Mouse (Mus musculus) testis, postnatal 14 days (tissue): ENCODE results near the gene Dip2b.
A peak's percentile ranks its signal among the peaks of the same experiment; 100 is the strongest.

Experiments
- DNase-seq: peaks from one replicate; pipeline ENCODE4 v3.0.0; 2021; ENCODE audit warnings: low spot score

Dip2b gene

GRCm38 (mm10) chr15:100038470-100038971 is at the start of gene Dip2b:
Gene Dip2b, plus strand, starts transcription at chr15:100038664.
- peak; percentile 94 for DNase-seq

- DNase-seq = no peak
These were observed 45.4 kb upstream of the Dip2b start for GRCm38 (mm10) chr15:99993100-99993499.

- DNase-seq = no peak
These were observed 41.2 kb upstream of the Dip2b start for GRCm38 (mm10) chr15:99997114-99997804.

- no peak for DNase-seq
These were observed 39.1 kb upstream of the Dip2b start for GRCm38 (mm10) chr15:99999390-99999789.

- DNase-seq = no peak
These were observed 33.7 kb upstream of the Dip2b start for GRCm38 (mm10) chr15:100004677-100005273.

GRCm38 (mm10) chr15:100006180-100006579 is 32.3 kb upstream of the Dip2b start:
- no peak for DNase-seq

- no peak for DNase-seq
These were observed 20.1 kb upstream of the Dip2b start for GRCm38 (mm10) chr15:100018280-100018899.

- no peak for DNase-seq
These were observed 17.3 kb upstream of the Dip2b start for GRCm38 (mm10) chr15:100021175-100021574.

GRCm38 (mm10) chr15:100022923-100023322 is 15.5 kb upstream of the Dip2b start:
- DNase-seq = no peak

- DNase-seq = no peak
These were observed 13.2 kb upstream of the Dip2b start for GRCm38 (mm10) chr15:100025076-100025834.

- no peak for DNase-seq
These were observed 10.3 kb upstream of the Dip2b start for GRCm38 (mm10) chr15:100028133-100028532.

GRCm38 (mm10) chr15:100029497-100029896 is 9.0 kb upstream of the Dip2b start:
- DNase-seq = no peak

GRCm38 (mm10) chr15:100029900-100030299 is 8.6 kb upstream of the Dip2b start:
- no peak for DNase-seq

- DNase-seq = no peak
These were observed 5.9 kb upstream of the Dip2b start for GRCm38 (mm10) chr15:100032546-100032945.

GRCm38 (mm10) chr15:100039001-100039701 is 687 bp downstream of the Dip2b start:
- DNase-seq = peak; percentile 68

- no peak for DNase-seq
These were observed 2.2 kb downstream of the Dip2b start for GRCm38 (mm10) chr15:100040541-100041266.

GRCm38 (mm10) chr15:100041267-100042047 is 3.0 kb downstream of the Dip2b start:
- no peak for DNase-seq

GRCm38 (mm10) chr15:100042048-100042400 is 3.6 kb downstream of the Dip2b start:
- DNase-seq = no peak

- no peak for DNase-seq
These were observed 7.1 kb downstream of the Dip2b start for GRCm38 (mm10) chr15:100045576-100045975.

- no peak for DNase-seq
These were observed 11.1 kb downstream of the Dip2b start for GRCm38 (mm10) chr15:100049496-100050087.
